Mouse (Mus musculus) heart, embryonic 16.5 days (tissue): ENCODE results near the gene P3h1. TPM values are rescaled to one million over a fixed set of nuclear protein-coding genes. Genes with fewer than 3 reads are reported as not detected.

ENCODE experiments used
- ATAC-seq: fragments of 200-750 bp; cut with Nextera tagmentation; replicated peaks from 2 replicates; pipeline ENCODE4 v1.8.0; 2017; ENCODE audit warnings: moderate number of reproducible peaks; ENCODE audit not compliant: insufficient read depth, low FRiP score; ENCODE audit errors: extremely low read depth
- H3K27ac ChIP-seq: fragments of 300-500 bp; sonication (generic); 2 replicates; pipeline ENCODE4 v1.5.1; 2014; ENCODE audit warnings: mild to moderate bottlenecking, low read length, control low read depth, moderate library complexity
- H3K27me3 ChIP-seq: fragments of 300-500 bp; sonication (generic); 2 replicates; pipeline ENCODE4 v1.6.1; 2014; ENCODE audit warnings: low read length, mixed read lengths; ENCODE audit not compliant: control insufficient read depth, insufficient read depth
- H3K36me3 ChIP-seq: fragments of 300-500 bp; sonication (generic); 2 replicates; pipeline ENCODE4 v1.6.1; 2014; ENCODE audit not compliant: control insufficient read depth, insufficient read depth
- H3K4me1 ChIP-seq: fragments of 300-500 bp; sonication (generic); 2 replicates; pipeline ENCODE4 v1.6.1; 2014; ENCODE audit warnings: low read length, mixed read lengths; ENCODE audit not compliant: control insufficient read depth, insufficient read depth
- H3K4me2 ChIP-seq: fragments of 300-500 bp; sonication (generic); 2 replicates; pipeline ENCODE4 v1.6.1; 2014; ENCODE audit warnings: low read depth, mild to moderate bottlenecking, control low read depth, low read length
- H3K4me3 ChIP-seq: fragments of 300-500 bp; sonication (generic); 2 replicates; pipeline ENCODE4 v1.5.1; 2014; ENCODE audit warnings: mild to moderate bottlenecking, control low read depth, low read length
- H3K9ac ChIP-seq: fragments of 300-500 bp; sonication (generic); 2 replicates; pipeline ENCODE4 v1.6.1; 2014; ENCODE audit warnings: low read length, control low read depth
- H3K9me3 ChIP-seq: fragments of 300-500 bp; sonication (generic); replicated peaks from 2 replicates; pipeline ENCODE4 v1.6.1; 2016; ENCODE audit warnings: low read length; ENCODE audit not compliant: control insufficient read depth
- WGBS: fragments of 180-500 bp; shearing (Covaris S2); extraction: QIAGEN DNeasy Blood & Tissue Kit; methylation state at CpG from one replicate; pipeline ENCODE4 v1.1.7; 2014; 5-methylcytosine and 5-hydroxymethylcytosine counted together
- polyA plus RNA-seq: library from polyadenylated mRNA; unstranded; fragments of >200 nt; fragmentation: Nextera tagmentation; extraction: Ambion mirVana; gene quantifications from 2 replicates; pipeline ENCODE4 v1.2.1, GENCODE M21; 2015

Gene P3h1
- polyA plus RNA-seq, 1 experiment from 2014 or later: 28.2 TPM

DNA sequence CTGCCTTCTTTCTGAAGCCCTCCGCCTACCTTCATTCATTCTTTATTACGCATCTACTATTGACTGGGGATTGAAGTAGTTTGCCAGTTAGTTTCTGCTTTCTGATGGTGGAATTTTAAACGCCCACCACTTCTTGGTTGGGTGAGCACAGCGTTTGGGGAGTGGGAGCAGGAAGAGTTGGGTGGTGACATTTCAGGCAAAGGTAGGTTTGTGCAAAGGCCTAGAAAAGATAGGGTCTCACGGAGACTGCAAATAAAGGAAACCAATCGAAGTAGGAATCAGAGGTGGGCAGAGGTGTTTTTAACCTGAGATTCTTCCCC is 62.4 kb downstream of the P3h1 start:
- Histone ChIP-seq H3K9ac (peak overlapping the region; percentile 87), H3K4me2 (peak overlapping the region; percentile 77), H3K4me3 (peak overlapping the region; percentile 95), H3K9me3 (no peaks in the 10 kb centered on the region), H3K27me3 (no peaks in the 10 kb centered on the region), H3K36me3 (peaks cover 3% of the 10 kb centered on the region; the same call in 1 of the 2 replicates), H3K4me1 (peaks cover 13% of the 10 kb centered on the region), H3K27ac (peak overlapping the region; percentile 96)
- no peak for ATAC-seq
- WGBS: 8% methylated on average over 6 of the region's 6 CpGs

DNA sequence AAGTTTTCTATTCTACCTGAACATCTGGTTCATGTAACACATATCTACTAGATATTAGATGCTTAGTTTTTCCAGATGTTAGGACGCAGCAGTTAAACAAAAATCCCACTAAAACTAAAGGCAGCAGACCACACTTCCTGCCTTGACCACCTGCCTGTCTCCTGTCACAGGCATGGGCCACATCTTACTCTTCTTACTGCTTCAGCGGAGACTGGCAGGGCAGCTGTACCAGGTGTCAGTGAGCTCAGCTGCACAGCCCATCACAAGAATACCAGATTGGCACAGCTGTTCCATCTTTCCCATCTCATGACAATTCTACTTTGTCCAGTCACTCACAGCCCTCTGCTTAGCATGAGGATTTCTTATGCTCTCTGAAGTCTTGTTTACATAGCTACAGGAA is 64.6 kb downstream of the P3h1 start:
- 63% methylated on average over 2 of the region's 2 CpGs for WGBS
- no peak for ATAC-seq

More for the DNA sequence above, 64.6 kb downstream of the P3h1 start:
- no peaks in the 10 kb centered on the region for H3K9me3 ChIP-seq
- H3K27ac ChIP-seq: no peak overlapping the region
- H3K9ac ChIP-seq: no peak overlapping the region
- no peak overlapping the region for H3K4me2 ChIP-seq
- H3K27me3 ChIP-seq: no peaks in the 10 kb centered on the region
- peaks cover 7% of the 10 kb centered on the region for H3K4me1 ChIP-seq
- H3K36me3 ChIP-seq: no peaks in the 10 kb centered on the region
- H3K4me3 ChIP-seq: no peak overlapping the region

Other genes with a start within 250 kb of the P3h1 start
- 129 and 136 TPM in 2 replicates for gene Slc2a1, start 124.2 kb upstream of the P3h1 start, polyA plus RNA-seq
- 7.7 and 10.8 TPM in 2 replicates for gene Zfp691, start 58.7 kb upstream of the P3h1 start, polyA plus RNA-seq
- gene Ermap, start 42.9 kb upstream of the P3h1 start, polyA plus RNA-seq: 0.88 and 1.4 TPM in 2 replicates
- gene Svbp, start 37.6 kb upstream of the P3h1 start, polyA plus RNA-seq: 114 and 119 TPM in 2 replicates
- gene Tmem269, start 14.7 kb upstream of the P3h1 start, polyA plus RNA-seq: 0.15 and 0.22 TPM in 2 replicates
- 22.5 and 23.4 TPM in 2 replicates for gene AU022252, start 203 bp upstream of the P3h1 start, polyA plus RNA-seq
- not detected in 2 replicates for gene Cldn19, start 22.5 kb downstream of the P3h1 start, polyA plus RNA-seq
- gene Ybx1, start 61.7 kb downstream of the P3h1 start, polyA plus RNA-seq: 501 and 547 TPM in 2 replicates
- 36.7 and 43.2 TPM in 2 replicates for gene Ppih, start 87.6 kb downstream of the P3h1 start, polyA plus RNA-seq
- gene Ccdc30, start 182.6 kb downstream of the P3h1 start, polyA plus RNA-seq: 3.8 and 4.0 TPM in 2 replicates
- gene Ppcs, start 189.5 kb downstream of the P3h1 start, polyA plus RNA-seq: 30.3 and 32.6 TPM in 2 replicates
- 0.28 and 0.42 TPM in 2 replicates for gene Zmynd12, start 189.9 kb downstream of the P3h1 start, polyA plus RNA-seq